Mouse (Mus musculus) megakaryocyte, embryonic 14.5 days (primary cell): ENCODE results near the gene Bclaf1. TPM values are rescaled to one million over a fixed set of nuclear protein-coding genes. Genes with fewer than 3 reads are reported as not detected.

ENCODE experiments used
- H3K27me3 ChIP-seq: replicated peaks from 2 replicates; pipeline ENCODE3; 2012; ENCODE audit warnings: inconsistent platforms
- H3K36me3 ChIP-seq: replicated peaks from 2 replicates; pipeline ENCODE3; 2012; ENCODE audit warnings: low read length, inconsistent platforms, mixed read lengths
- H3K4me1 ChIP-seq: 2 replicates; pipeline ENCODE4 v1.6.1; 2012; ENCODE audit warnings: inconsistent platforms
- H3K4me3 ChIP-seq: replicated peaks from 2 replicates; pipeline ENCODE3; 2012; ENCODE audit warnings: moderate library complexity, mild to moderate bottlenecking, inconsistent platforms
- H3K9me3 ChIP-seq: 2 replicates; pipeline ENCODE4 v1.6.1; 2012; ENCODE audit warnings: inconsistent platforms
- FLI1 ChIP-seq: IDR thresholded peaks from 2 replicates; pipeline ENCODE4 v1.6.1; 2012; ENCODE audit warnings: low read length, inconsistent platforms, mixed read lengths
- GATA1 ChIP-seq: IDR thresholded peaks from 3 replicates; pipeline ENCODE4 v1.6.1; 2012; ENCODE audit warnings: mixed read lengths, low read length, inconsistent platforms, borderline replicate concordance
- polyA plus RNA-seq: library from polyadenylated mRNA; stranded (reverse); fragments of >175 nt; gene quantifications from 2 replicates; pipeline ENCODE4 v1.2.3, GENCODE M21; 2012; ENCODE audit warnings: low replicate concordance; ENCODE audit not compliant: insufficient read depth

Bclaf1 gene
- polyA plus RNA-seq, 1 experiment: 9.9 TPM

DNA sequence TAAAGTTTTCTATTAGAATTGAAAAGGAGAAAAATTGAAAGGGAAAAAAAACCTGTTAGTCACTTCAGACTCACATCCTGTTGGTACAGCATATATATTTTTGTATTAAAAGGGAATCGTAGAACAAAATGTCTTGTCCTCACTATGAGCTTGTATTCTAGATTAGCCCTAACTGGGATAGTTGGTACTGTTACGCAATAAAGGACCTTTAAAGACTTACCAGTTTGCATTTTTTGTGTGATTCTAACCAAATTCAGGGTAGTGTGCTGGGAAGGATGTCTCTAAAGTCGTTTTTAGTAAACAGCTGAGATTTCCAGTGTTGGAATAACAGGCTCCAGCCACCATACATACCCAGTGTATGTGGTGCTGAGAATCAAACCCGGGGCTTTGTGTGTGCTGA, 1.7 kb downstream of the Bclaf1 start:
- H3K9me3 ChIP-seq: no peaks in the 10 kb centered on the region
- H3K4me3 ChIP-seq: peak overlapping the region; percentile 99
- TF ChIP-seq GATA1: no peak
- TF ChIP-seq FLI1: no peak
- peaks cover 20% of the 10 kb centered on the region for H3K36me3 ChIP-seq
- no peaks in the 10 kb centered on the region for H3K27me3 ChIP-seq
- peaks cover 43% of the 10 kb centered on the region for H3K4me1 ChIP-seq

DNA sequence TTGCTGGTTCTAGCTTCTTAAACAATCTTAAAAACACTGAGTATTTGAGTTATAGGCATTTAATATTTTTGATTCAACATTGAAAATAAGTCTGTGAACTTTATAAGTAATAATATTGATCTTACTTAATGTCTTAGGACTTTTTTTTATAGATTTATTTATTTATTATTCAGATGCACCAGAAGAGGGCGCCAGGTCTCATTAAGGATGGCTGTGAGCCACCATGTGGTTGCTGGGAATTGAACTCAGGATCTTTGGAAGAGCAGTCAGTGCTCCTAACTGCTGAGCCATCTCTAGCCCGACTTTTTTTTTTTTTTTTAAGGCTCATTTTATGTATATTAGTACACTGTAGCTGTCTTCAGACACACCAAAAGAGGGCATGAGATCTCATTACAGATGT, 2.5 kb downstream of the Bclaf1 start:
- no peak overlapping the region for H3K4me3 ChIP-seq
- no peaks in the 10 kb centered on the region for H3K27me3 ChIP-seq
- H3K4me1 ChIP-seq: peaks cover 46% of the 10 kb centered on the region
- no peaks in the 10 kb centered on the region for H3K9me3 ChIP-seq
- TF ChIP-seq FLI1 (no peak), GATA1 (no peak)
- peaks cover 26% of the 10 kb centered on the region for H3K36me3 ChIP-seq

- Histone ChIP-seq H3K36me3 (peaks cover 49% of the 10 kb centered on the region), H3K27me3 (no peaks in the 10 kb centered on the region), H3K4me1 (peaks cover 35% of the 10 kb centered on the region), H3K9me3 (no peaks in the 10 kb centered on the region), H3K4me3 (peak overlapping the region; percentile 80)
- TF ChIP-seq GATA1 (no peak), FLI1 (no peak)
Measured at GRCm38 (mm10) chr10:20317466-20317865, 5.2 kb downstream of the Bclaf1 start.

GRCm38 (mm10) chr10:20326226-20326625, 14.0 kb downstream of the Bclaf1 start:
- no peak overlapping the region for H3K4me3 ChIP-seq
- no peaks in the 10 kb centered on the region for H3K27me3 ChIP-seq
- TF ChIP-seq GATA1: no peak
- H3K9me3 ChIP-seq: no peaks in the 10 kb centered on the region
- H3K36me3 ChIP-seq: peaks cover 99% of the 10 kb centered on the region
- peaks cover 21% of the 10 kb centered on the region for H3K4me1 ChIP-seq

DNA sequence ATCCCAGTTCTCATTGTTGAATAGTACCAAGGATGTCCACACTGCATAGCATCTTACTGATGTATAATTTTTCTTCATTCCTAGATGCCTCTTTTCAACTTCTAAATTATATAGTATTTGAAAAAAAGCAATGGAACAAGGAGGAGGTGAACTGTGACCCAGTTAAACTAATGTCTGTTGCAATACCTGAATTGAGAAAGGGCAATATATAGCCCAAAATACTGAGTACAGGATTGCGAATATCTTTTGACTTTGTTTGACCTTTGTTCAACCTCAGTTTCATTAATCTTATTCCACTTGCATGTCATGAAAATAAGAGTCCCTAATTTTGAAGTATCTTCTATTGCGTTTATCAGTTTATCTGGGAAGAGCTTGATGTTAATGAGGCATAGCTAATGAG, 19.0 kb downstream of the Bclaf1 start:
- TF ChIP-seq FLI1: no peak
- no peaks in the 10 kb centered on the region for H3K9me3 ChIP-seq
- H3K36me3 ChIP-seq: peaks cover 100% of the 10 kb centered on the region
- peaks cover 4% of the 10 kb centered on the region; the same call in 1 of the 2 replicates for H3K4me1 ChIP-seq
- no peaks in the 10 kb centered on the region for H3K27me3 ChIP-seq
- H3K4me3 ChIP-seq: no peak overlapping the region

- TF ChIP-seq GATA1: no peak
- no peak for TF ChIP-seq FLI1
- H3K4me3 ChIP-seq: no peak overlapping the region
- no peaks in the 10 kb centered on the region for H3K9me3 ChIP-seq
- peaks cover 100% of the 10 kb centered on the region for H3K36me3 ChIP-seq
- H3K27me3 ChIP-seq: no peaks in the 10 kb centered on the region
- no peaks in the 10 kb centered on the region for H3K4me1 ChIP-seq
Measured at GRCm38 (mm10) chr10:20337872-20338271, 25.6 kb downstream of the Bclaf1 start.

- Histone ChIP-seq H3K4me3 (no peak overlapping the region), H3K4me1 (peaks cover 22% of the 10 kb centered on the region), H3K36me3 (peaks cover 61% of the 10 kb centered on the region), H3K27me3 (no peaks in the 10 kb centered on the region), H3K9me3 (no peaks in the 10 kb centered on the region)
- TF ChIP-seq GATA1: no peak
- TF ChIP-seq FLI1: no peak
Measured at GRCm38 (mm10) chr10:20345736-20346135, 33.5 kb downstream of the Bclaf1 start.

- Histone ChIP-seq H3K36me3 (peaks cover 57% of the 10 kb centered on the region), H3K9me3 (no peaks in the 10 kb centered on the region), H3K4me1 (peaks cover 35% of the 10 kb centered on the region), H3K4me3 (peak within 1 kb of the TSS; percentile 95), H3K27me3 (no peaks in the 10 kb centered on the region)
- TF ChIP-seq GATA1 (no peak), FLI1 (peak; percentile 90; the same call in 1 of the 2 replicates)
Measured at GRCm38 (mm10) chr10:20347285-20348214, 35.3 kb downstream of the Bclaf1 start, which contains the start of gene Mtfr2. Gene Mtfr2 (plus strand): TSS chr10:20347770.

DNA sequence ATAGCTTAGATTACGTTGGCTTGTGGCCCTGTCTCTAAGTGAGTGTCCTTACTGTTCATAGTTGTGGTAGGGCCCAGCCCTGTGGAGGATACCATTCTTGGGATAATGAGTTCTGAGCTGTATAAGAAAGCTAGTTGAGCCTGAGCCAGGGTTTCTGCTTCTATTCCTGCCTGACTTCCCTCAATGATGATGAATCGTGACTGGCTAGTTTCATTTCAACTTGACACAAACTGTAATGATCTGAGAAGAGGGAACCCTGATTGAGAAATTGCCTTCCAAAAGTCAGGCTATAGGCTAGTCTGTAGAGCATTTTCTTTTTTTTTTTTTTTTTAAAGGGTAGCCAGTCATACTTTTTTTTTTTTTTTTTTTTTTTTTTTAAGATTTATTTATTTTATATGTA, 36.6 kb downstream of the Bclaf1 start:
- H3K27me3 ChIP-seq: no peaks in the 10 kb centered on the region
- H3K36me3 ChIP-seq: peaks cover 55% of the 10 kb centered on the region
- H3K4me1 ChIP-seq: peaks cover 35% of the 10 kb centered on the region
- no peaks in the 10 kb centered on the region for H3K9me3 ChIP-seq
- H3K4me3 ChIP-seq: peak overlapping the region; percentile 95
- TF ChIP-seq FLI1: no peak
- TF ChIP-seq GATA1: no peak
